Mouse (Mus musculus): ENCODE measurements around the gene Tjp3.

The Tjp3 gene

GRCm38 (mm10) chr10:81291511-81292104 is at the start of gene Tjp3:
Tjp3 (minus strand) TSS chr10:81291581.
- DNase-seq, result no peak

GRCm38 (mm10) chr10:81340551-81341332 is 49.4 kb upstream of the Tjp3 start:
- DNase-seq, result no peak

GRCm38 (mm10) chr10:81336558-81336957 is 45.2 kb upstream of the Tjp3 start:
- DNase-seq, result no peak

- DNase-seq, result no peak
Observed at GRCm38 (mm10) chr10:81335393-81336340, 44.3 kb upstream of the Tjp3 start.

GRCm38 (mm10) chr10:81334324-81334723 is 42.9 kb upstream of the Tjp3 start:
- no peak for DNase-seq

GRCm38 (mm10) chr10:81332277-81332676 is 40.9 kb upstream of the Tjp3 start:
- DNase-seq, result no peak

- DNase-seq, result peak; percentile 39
Observed at GRCm38 (mm10) chr10:81330007-81330406, 38.6 kb upstream of the Tjp3 start.

GRCm38 (mm10) chr10:81329194-81329975 is 38.0 kb upstream of the Tjp3 start:
- no peak for DNase-seq

- DNase-seq, result peak; percentile 56
Observed at GRCm38 (mm10) chr10:81328386-81328785, 37.0 kb upstream of the Tjp3 start, which contains the start of gene Tbxa2r. Tbxa2r (plus strand) TSS chr10:81328731.

- DNase-seq, result peak; percentile 35
Observed at GRCm38 (mm10) chr10:81327959-81328358, 36.6 kb upstream of the Tjp3 start.

- DNase-seq, result peak; percentile 52
Observed at GRCm38 (mm10) chr10:81326858-81327257, 35.5 kb upstream of the Tjp3 start.

- DNase-seq, result no peak
Observed at GRCm38 (mm10) chr10:81325781-81326180, 34.4 kb upstream of the Tjp3 start.

GRCm38 (mm10) chr10:81325176-81325575 is 33.8 kb upstream of the Tjp3 start:
- no peak for DNase-seq

- no peak for DNase-seq
Observed at GRCm38 (mm10) chr10:81323791-81324530, 32.6 kb upstream of the Tjp3 start.

GRCm38 (mm10) chr10:81323141-81323775 is 31.9 kb upstream of the Tjp3 start:
- DNase-seq, result no peak

GRCm38 (mm10) chr10:81322444-81322843 is 31.1 kb upstream of the Tjp3 start:
- DNase-seq, result no peak

- no peak for DNase-seq
Observed at GRCm38 (mm10) chr10:81321436-81321835, 30.1 kb upstream of the Tjp3 start.

- peak; percentile 98 for DNase-seq
Observed at GRCm38 (mm10) chr10:81320550-81321347, 29.4 kb upstream of the Tjp3 start, which contains the start of gene Cactin. Cactin (plus strand) TSS chr10:81321103.

GRCm38 (mm10) chr10:81319741-81320549 is 28.6 kb upstream of the Tjp3 start:
- no peak for DNase-seq
